Mouse (Mus musculus): Measurements from ENCODE around the gene Ccl9. TPM values are rescaled to one million over a fixed set of nuclear protein-coding genes. Genes with fewer than 3 reads are reported as not detected.
A peak's percentile ranks its signal among the peaks of the same experiment; 100 is the strongest.

Gene Ccl9
- polyA plus RNA-seq, 1 experiment from 2014 or later: 29.4 TPM

DNA sequence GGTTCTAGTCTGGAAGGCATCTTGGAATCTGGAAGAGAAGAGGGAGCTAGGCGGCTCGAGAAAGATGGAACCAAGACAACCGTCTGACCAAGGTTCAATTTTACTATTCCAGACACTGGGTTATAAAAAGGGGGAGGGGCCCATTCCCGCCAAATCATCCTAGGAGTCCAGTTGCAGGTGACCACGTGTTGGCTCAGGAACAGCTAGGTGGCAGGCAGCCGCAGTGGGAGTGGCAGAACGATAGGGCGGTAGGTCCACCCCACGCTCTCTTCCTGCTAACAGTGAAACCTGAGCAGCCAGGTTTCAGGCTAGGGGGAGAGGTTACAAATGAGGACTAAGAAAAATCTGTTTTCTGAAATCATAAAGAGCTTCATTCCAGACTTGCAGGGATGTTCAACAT lies 5.6 kb downstream of the Ccl9 start:
- WGBS: 49% methylated on average over 9 of the region's 9 CpGs
- H3K9me3 ChIP-seq: no peaks in the 10 kb centered on the region
- H3K4me2 ChIP-seq (replicated peaks): no peak overlapping the region
- H3K4me3 ChIP-seq (replicated peaks): no peak overlapping the region
- no peak overlapping the region for H3K27ac ChIP-seq
- 0 out of 2 replicates have a peak, but pooled peaks have one; percentile 56 for ATAC-seq
- H3K27me3 ChIP-seq (replicated peaks): no peaks in the 10 kb centered on the region
- no peak overlapping the region for H3K9ac ChIP-seq
- H3K4me1 ChIP-seq (replicated peaks): no peaks in the 10 kb centered on the region
- no peaks in the 10 kb centered on the region for H3K36me3 ChIP-seq

GRCm38 (mm10) chr11:83572223-83572622 lies 6.2 kb downstream of the Ccl9 start:
- no peak for ATAC-seq
- Histone ChIP-seq H3K4me2 (replicated peaks) (no peak overlapping the region), H3K9me3 (no peaks in the 10 kb centered on the region), H3K4me3 (replicated peaks) (no peak overlapping the region), H3K4me1 (replicated peaks) (no peaks in the 10 kb centered on the region), H3K9ac (no peak overlapping the region), H3K27ac (no peak overlapping the region), H3K36me3 (no peaks in the 10 kb centered on the region), H3K27me3 (replicated peaks) (no peaks in the 10 kb centered on the region)
- 92% methylated on average over 8 of the region's 8 CpGs for WGBS

- H3K4me2 ChIP-seq (replicated peaks): no peak overlapping the region
- H3K27ac ChIP-seq: no peak overlapping the region
- no peaks in the 10 kb centered on the region for H3K4me1 ChIP-seq (replicated peaks)
- no peak overlapping the region for H3K9ac ChIP-seq
- no peak for ATAC-seq
- no peaks in the 10 kb centered on the region for H3K36me3 ChIP-seq
- H3K9me3 ChIP-seq: no peaks in the 10 kb centered on the region
- 75% methylated on average over 2 of the region's 2 CpGs for WGBS
- no peak overlapping the region for H3K4me3 ChIP-seq (replicated peaks)
- no peaks in the 10 kb centered on the region for H3K27me3 ChIP-seq (replicated peaks)
Observed at GRCm38 (mm10) chr11:83570189-83570588, 8.2 kb downstream of the Ccl9 start.

- Histone ChIP-seq H3K27ac (no peak overlapping the region), H3K27me3 (replicated peaks) (no peaks in the 10 kb centered on the region), H3K9ac (no peak overlapping the region), H3K9me3 (no peaks in the 10 kb centered on the region), H3K4me1 (replicated peaks) (no peaks in the 10 kb centered on the region), H3K4me3 (replicated peaks) (no peak overlapping the region), H3K36me3 (no peaks in the 10 kb centered on the region), H3K4me2 (replicated peaks) (no peak overlapping the region)
- WGBS: 91% methylated on average over 7 of the region's 7 CpGs
- ATAC-seq: no peak
Observed at GRCm38 (mm10) chr11:83569249-83569648, 9.2 kb downstream of the Ccl9 start.

DNA sequence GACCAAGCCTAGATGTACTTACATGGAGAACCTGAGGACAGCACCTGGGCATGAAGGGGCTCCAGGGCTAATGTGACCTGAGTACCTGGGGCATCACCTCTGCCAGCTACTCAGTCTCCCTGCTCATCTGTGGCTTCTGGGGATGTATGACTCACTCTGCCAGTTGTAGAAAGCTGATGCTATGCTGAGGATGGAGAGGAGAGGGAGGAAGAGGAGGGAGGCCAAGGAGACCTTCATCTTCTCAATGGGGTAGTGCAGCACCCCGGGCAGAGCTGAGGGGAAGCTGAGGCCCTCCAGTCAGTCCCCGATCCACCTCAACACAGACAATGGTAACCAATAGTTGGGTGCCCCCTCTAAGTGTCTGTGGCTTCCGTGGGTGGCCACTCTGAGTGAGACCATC lies 9.7 kb downstream of the Ccl9 start:
- Histone ChIP-seq H3K4me3 (replicated peaks) (no peak overlapping the region), H3K4me2 (replicated peaks) (no peak overlapping the region), H3K27ac (no peak overlapping the region), H3K4me1 (replicated peaks) (no peaks in the 10 kb centered on the region), H3K36me3 (no peaks in the 10 kb centered on the region), H3K9me3 (no peaks in the 10 kb centered on the region), H3K9ac (no peak overlapping the region), H3K27me3 (replicated peaks) (no peaks in the 10 kb centered on the region)
- 92% methylated on average over 3 of the region's 3 CpGs for WGBS
- ATAC-seq: no peak

DNA sequence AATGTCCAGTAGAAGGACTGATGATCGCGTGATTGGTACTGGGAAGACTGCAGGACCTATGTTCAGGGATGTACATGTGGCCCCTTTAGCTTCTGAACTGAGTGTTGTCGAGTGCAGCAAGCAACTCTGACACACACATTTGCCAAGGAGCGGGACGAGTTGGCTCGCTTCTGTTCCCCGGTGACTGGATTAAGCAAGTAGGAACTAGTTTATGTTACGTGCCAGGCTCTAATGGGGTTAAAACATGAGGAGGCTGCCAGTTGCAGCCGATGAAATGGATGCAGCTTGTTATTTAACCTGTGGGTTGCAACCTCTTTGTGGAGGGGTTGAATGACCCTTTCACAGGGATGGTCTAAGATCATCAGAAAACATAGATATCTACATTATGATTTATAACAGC lies 10.4 kb downstream of the Ccl9 start:
- WGBS: 90% methylated on average over 9 of the region's 9 CpGs
- ATAC-seq: no peak
- no peak overlapping the region for H3K27ac ChIP-seq
- no peaks in the 10 kb centered on the region for H3K27me3 ChIP-seq (replicated peaks)
- H3K4me1 ChIP-seq (replicated peaks): no peaks in the 10 kb centered on the region
- no peak overlapping the region for H3K9ac ChIP-seq
- no peaks in the 10 kb centered on the region for H3K36me3 ChIP-seq
- no peak overlapping the region for H3K4me3 ChIP-seq (replicated peaks)
- H3K9me3 ChIP-seq: no peaks in the 10 kb centered on the region
- H3K4me2 ChIP-seq (replicated peaks): no peak overlapping the region

DNA sequence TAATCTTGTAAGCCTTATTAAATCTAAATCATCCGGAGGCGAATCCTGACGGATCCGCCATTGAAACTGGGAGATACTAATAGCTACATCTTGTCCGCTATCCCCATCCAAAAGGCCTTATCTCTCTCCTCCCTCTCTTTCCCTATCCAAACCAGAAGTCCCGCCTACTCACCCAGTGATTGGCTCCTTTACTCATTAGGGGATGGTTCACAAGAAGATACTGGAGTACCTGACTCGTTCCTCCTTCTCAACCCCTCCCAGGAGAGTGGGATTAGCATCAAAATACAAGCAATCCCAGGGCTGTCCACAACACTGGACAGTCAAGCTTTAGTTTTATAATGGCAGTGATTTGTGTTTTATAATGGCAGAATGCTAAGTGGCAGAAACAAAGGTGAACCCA lies 11.1 kb downstream of the Ccl9 start:
- no peaks in the 10 kb centered on the region for H3K27me3 ChIP-seq (replicated peaks)

DNA sequence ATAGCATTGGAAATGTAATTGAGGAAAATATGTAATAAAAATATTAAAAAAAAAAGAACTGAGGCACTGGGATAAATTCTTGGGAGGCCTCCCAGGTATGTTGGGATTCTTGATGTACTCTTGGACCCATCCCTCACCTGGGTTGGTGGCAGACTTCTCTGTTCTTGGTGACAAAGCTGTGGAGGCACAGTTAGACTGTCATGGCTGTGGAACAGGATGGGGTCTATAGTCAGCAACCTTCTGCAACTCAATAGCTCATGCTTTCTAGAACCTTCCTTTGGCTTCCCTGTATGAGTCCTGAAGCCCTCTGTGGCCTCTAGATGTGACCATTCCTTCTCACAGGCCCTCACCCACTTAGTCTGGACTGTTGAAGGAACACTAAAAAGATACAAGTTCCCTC lies 11.8 kb downstream of the Ccl9 start:
- Histone ChIP-seq H3K4me2 (replicated peaks) (no peak overlapping the region), H3K36me3 (no peaks in the 10 kb centered on the region), H3K9me3 (no peaks in the 10 kb centered on the region), H3K9ac (no peak overlapping the region), H3K4me3 (replicated peaks) (no peak overlapping the region), H3K4me1 (replicated peaks) (no peaks in the 10 kb centered on the region), H3K27me3 (replicated peaks) (no peaks in the 10 kb centered on the region), H3K27ac (no peak overlapping the region)
- no peak for ATAC-seq

More for the DNA sequence above, 11.1 kb downstream of the Ccl9 start:
- Histone ChIP-seq H3K4me1 (replicated peaks) (no peaks in the 10 kb centered on the region), H3K9ac (no peak overlapping the region), H3K4me2 (replicated peaks) (no peak overlapping the region), H3K36me3 (no peaks in the 10 kb centered on the region), H3K9me3 (no peaks in the 10 kb centered on the region), H3K27ac (no peak overlapping the region), H3K4me3 (replicated peaks) (no peak overlapping the region)
- WGBS: 68% methylated on average over 7 of the region's 7 CpGs
- no peak for ATAC-seq

DNA sequence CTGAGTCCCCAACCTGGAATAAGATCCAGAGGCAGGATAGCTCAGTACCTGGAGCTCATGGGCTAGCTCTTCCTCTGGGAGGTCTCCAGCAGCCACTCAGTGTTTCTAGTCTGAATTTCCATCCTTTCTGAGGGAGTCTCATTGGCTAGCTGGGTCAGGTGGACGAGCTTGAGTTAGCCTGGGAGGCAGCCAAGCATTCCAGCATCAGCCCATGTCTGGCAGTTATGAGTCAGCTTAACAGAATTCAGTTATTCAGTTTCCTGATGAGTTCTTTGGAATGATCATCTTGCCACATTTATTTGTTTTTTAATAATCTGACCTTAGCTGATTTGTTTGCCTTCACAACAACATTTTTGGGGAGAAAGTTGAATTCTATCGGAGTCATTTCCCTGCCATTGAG lies 14.7 kb downstream of the Ccl9 start:
- Histone ChIP-seq H3K9ac (no peak overlapping the region), H3K4me3 (replicated peaks) (no peak overlapping the region), H3K27me3 (replicated peaks) (no peaks in the 10 kb centered on the region), H3K4me1 (replicated peaks) (no peaks in the 10 kb centered on the region), H3K36me3 (no peaks in the 10 kb centered on the region), H3K9me3 (no peaks in the 10 kb centered on the region), H3K27ac (no peak overlapping the region), H3K4me2 (replicated peaks) (no peak overlapping the region)
- ATAC-seq: no peak
- 69% methylated on average over 2 of the region's 2 CpGs for WGBS

GRCm38 (mm10) chr11:83562311-83562887 lies 16.0 kb downstream of the Ccl9 start:
- Histone ChIP-seq H3K27ac (no peak overlapping the region), H3K27me3 (replicated peaks) (no peaks in the 10 kb centered on the region), H3K9ac (no peak overlapping the region), H3K36me3 (no peaks in the 10 kb centered on the region), H3K4me2 (replicated peaks) (no peak overlapping the region), H3K4me3 (replicated peaks) (no peak overlapping the region), H3K4me1 (replicated peaks) (no peaks in the 10 kb centered on the region), H3K9me3 (no peaks in the 10 kb centered on the region)
- 59% methylated on average over 6 of the region's 6 CpGs for WGBS
- ATAC-seq: no peak

DNA sequence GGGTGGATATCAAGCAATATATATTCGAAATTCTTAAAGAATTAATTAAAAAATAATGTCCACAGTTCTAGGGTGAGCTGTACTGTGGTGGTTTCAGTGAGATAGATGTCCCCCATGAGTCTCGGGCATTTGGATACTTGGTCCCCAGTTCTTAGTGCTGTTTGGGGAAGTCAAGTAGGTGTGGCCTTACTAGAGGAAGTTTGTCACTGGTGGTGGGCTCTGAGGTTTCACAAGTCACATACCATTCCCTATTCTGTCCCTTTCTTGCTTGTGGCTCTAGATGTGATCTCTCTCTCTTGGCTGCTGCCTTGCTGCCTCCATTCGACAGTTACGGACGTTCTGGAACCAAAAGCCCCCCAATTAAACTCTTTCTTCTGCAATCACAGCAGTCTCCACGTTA lies 18.0 kb downstream of the Ccl9 start:
- WGBS: 76% methylated on average over 6 of the region's 6 CpGs
- H3K4me2 ChIP-seq (replicated peaks): no peak overlapping the region
- no peak overlapping the region for H3K9ac ChIP-seq
- H3K4me1 ChIP-seq (replicated peaks): 0 out of 2 replicates have a peak, but pooled peaks cover 7% of the 10 kb centered on the region
- H3K27me3 ChIP-seq (replicated peaks): no peaks in the 10 kb centered on the region
- H3K9me3 ChIP-seq: no peaks in the 10 kb centered on the region
- H3K4me3 ChIP-seq (replicated peaks): no peak overlapping the region
- ATAC-seq: no peak
- H3K27ac ChIP-seq: no peak overlapping the region
- no peaks in the 10 kb centered on the region for H3K36me3 ChIP-seq

GRCm38 (mm10) chr11:83557074-83557473 lies 21.4 kb downstream of the Ccl9 start:
- Histone ChIP-seq H3K36me3 (no peaks in the 10 kb centered on the region), H3K4me3 (replicated peaks) (no peak overlapping the region), H3K9ac (no peak overlapping the region), H3K4me1 (replicated peaks) (0 out of 2 replicates have a peak, but pooled peaks cover 7% of the 10 kb centered on the region), H3K4me2 (replicated peaks) (no peak overlapping the region), H3K27me3 (replicated peaks) (no peaks in the 10 kb centered on the region), H3K9me3 (no peaks in the 10 kb centered on the region), H3K27ac (no peak overlapping the region)
- 76% methylated on average over 10 of the region's 10 CpGs for WGBS
- ATAC-seq: no peak

- ATAC-seq: peak; percentile 39; the same call in 1 of the 2 replicates
- H3K27me3 ChIP-seq (replicated peaks): no peaks in the 10 kb centered on the region
Observed at GRCm38 (mm10) chr11:83556085-83556781, 22.2 kb downstream of the Ccl9 start.

More at GRCm38 (mm10) chr11:83556085-83556781, 22.2 kb downstream of the Ccl9 start:
- H3K9me3 ChIP-seq: no peaks in the 10 kb centered on the region
- H3K4me1 ChIP-seq (replicated peaks): 0 out of 2 replicates have a peak, but pooled peaks cover 7% of the 10 kb centered on the region
- H3K4me2 ChIP-seq (replicated peaks): no peak overlapping the region
- WGBS: 32% methylated on average over 8 of the region's 8 CpGs
- no peaks in the 10 kb centered on the region for H3K36me3 ChIP-seq
- no peak overlapping the region for H3K4me3 ChIP-seq (replicated peaks)
- no peak overlapping the region for H3K27ac ChIP-seq
- no peak overlapping the region for H3K9ac ChIP-seq

Data from intestine, embryonic 15.5 days (tissue).